Mouse (Mus musculus) heart, adult 2 months (tissue): ENCODE measurements around the gene Ddx46. TPM values are rescaled to one million over a fixed set of nuclear protein-coding genes. Genes with fewer than 3 reads are reported as not detected.
"Not testable (repeated sequence)": the region's sequence is repeated elsewhere in the genome, so short reads cannot be mapped to it uniquely, and the experiment has no call there.

Source experiments
- DNase-seq, 2 experiments: peaks; one replicate each; pipeline ENCODE4 v3.0.0; 2021
- H3K27ac ChIP-seq: fragments of 200-600 bp; 2 replicates; pipeline ENCODE4 v1.8.1; 2022
- H3K27me3 ChIP-seq: fragments of 200-500 bp; 2 replicates; pipeline ENCODE4 v1.6.1; 2012; ENCODE audit warnings: mild to moderate bottlenecking, low read length, inconsistent platforms, mixed read lengths; ENCODE audit not compliant: control insufficient read depth, insufficient read depth
- H3K36me3 ChIP-seq: fragments of 200-500 bp; 2 replicates; pipeline ENCODE4 v1.6.1; 2012; ENCODE audit warnings: low read length, inconsistent platforms; ENCODE audit not compliant: control insufficient read depth, insufficient read depth
- H3K4me1 ChIP-seq: fragments of 200-500 bp; 2 replicates; pipeline ENCODE4 v1.6.1; 2011; ENCODE audit warnings: low read length; ENCODE audit not compliant: control insufficient read depth, insufficient read depth
- H3K4me3 ChIP-seq: fragments of 200-600 bp; 2 replicates; pipeline ENCODE4 v1.8.1; 2022
- H3K79me2 ChIP-seq: fragments of 200-500 bp; replicated peaks from 2 replicates; pipeline ENCODE4 v1.6.1; 2012; ENCODE audit warnings: mild to moderate bottlenecking, inconsistent platforms, low read length, moderate library complexity, mixed read lengths; ENCODE audit not compliant: control insufficient read depth, insufficient read depth
- H3K9ac ChIP-seq: fragments of 200-500 bp; 2 replicates; pipeline ENCODE4 v1.6.1; 2012; ENCODE audit warnings: low read depth, mild to moderate bottlenecking, control low read depth, inconsistent platforms, low read length, mixed read lengths
- CTCF ChIP-seq: fragments of 200-600 bp; IDR thresholded peaks from 2 replicates; pipeline ENCODE4 v1.8.1; 2022; ENCODE audit warnings: antibody characterized with exemption, mild to moderate bottlenecking, moderate library complexity
- EP300 ChIP-seq: fragments of 200-500 bp; IDR thresholded peaks from 2 replicates; pipeline ENCODE4 v1.6.1; 2011; ENCODE audit warnings: low read depth, low read length, control low read depth; ENCODE audit not compliant: insufficient read depth
- POLR2A ChIP-seq: fragments of 200-500 bp; IDR thresholded peaks from 2 replicates; pipeline ENCODE4 v1.6.1; 2011; ENCODE audit warnings: mild to moderate bottlenecking, low read depth, low read length, control low read depth; ENCODE audit not compliant: insufficient read depth
- WGBS: fragments of 180-500 bp; shearing (Covaris S2); methylation state at CpG from one replicate; pipeline ENCODE4 v1.1.7; 2018; 5-methylcytosine and 5-hydroxymethylcytosine counted together
- intact Hi-C: fragments of 180-260 bp; cut with DNase I; formaldehyde crosslinking; loops from one replicate; pipeline ENCODE4 v1.15.1; 2025
- polyA plus RNA-seq: library from polyadenylated mRNA; depleted of rRNA; stranded (reverse); fragments of >200 nt; gene quantifications from 2 replicates; pipeline ENCODE4 v1.2.3, GENCODE M21; 2012
- total RNA-seq, 2 experiments: library from RNA; stranded (reverse); gene quantifications; 2 replicates each; pipeline ENCODE4 v1.2.3; 2021

The Ddx46 gene
- total and polyA plus RNA-seq, 3 experiments = 7.9 to 21.1 (median 20.8) TPM

- intact Hi-C loops = loop anchor here (2.0 kb wide), 2 partner anchors 22 to 52 kb away; partner anchors contain the start of gene Fam193b
- WGBS = under 1% methylated on average over 59 of the region's 59 CpGs
- peak within 1 kb of the TSS; percentile 96 for H3K9ac ChIP-seq
- H3K27ac ChIP-seq = peak within 1 kb of the TSS; percentile 89
- DNase-seq = peak; percentile 93 to 94
- peaks cover 3% of the 10 kb centered on the region for H3K79me2 ChIP-seq
- H3K4me1 ChIP-seq = no peaks in the 10 kb centered on the region
- H3K27me3 ChIP-seq = no peaks in the 10 kb centered on the region
- H3K36me3 ChIP-seq = peaks cover 6% of the 10 kb centered on the region
- H3K4me3 ChIP-seq = peak within 1 kb of the TSS; percentile 78
- TF ChIP-seq CTCF = no peak
- 0 out of 2 replicates have a peak, but pooled peaks have one; percentile 25 for TF ChIP-seq EP300
- TF ChIP-seq POLR2A = peak; percentile 85
Measured at GRCm38 (mm10) chr13:55622649-55623541, 11.9 kb upstream of the Ddx46 start, which contains the start of gene Caml. Gene Caml, plus strand, starts transcription at chr13:55623005.

- peak overlapping the region; percentile 90 for H3K4me3 ChIP-seq
- no peaks in the 10 kb centered on the region for H3K27me3 ChIP-seq
- no peak for DNase-seq
- WGBS = under 1% methylated on average over 35 of the region's 40 CpGs
- H3K36me3 ChIP-seq = no peaks in the 10 kb centered on the region
- intact Hi-C loops = loop anchor here (2.0 kb wide), 1 partner anchor 64 kb away; the partner anchor contains the start of gene Fam193b
- peaks cover 1% of the 10 kb centered on the region for H3K4me1 ChIP-seq
- peak overlapping the region; percentile 93 for H3K9ac ChIP-seq
- peaks cover 3% of the 10 kb centered on the region for H3K79me2 ChIP-seq
- no peak for TF ChIP-seq CTCF
- TF ChIP-seq POLR2A = no peak
- TF ChIP-seq EP300 = no peak
- H3K27ac ChIP-seq = peak overlapping the region; percentile 76
Measured at GRCm38 (mm10) chr13:55635146-55635571, 332 bp downstream of the Ddx46 start.

GRCm38 (mm10) chr13:55636185-55636983 is 1.6 kb downstream of the Ddx46 start:
- Histone ChIP-seq H3K4me1 (peaks cover 1% of the 10 kb centered on the region), H3K36me3 (no peaks in the 10 kb centered on the region), H3K9ac (no peak overlapping the region), H3K79me2 (peaks cover 4% of the 10 kb centered on the region), H3K4me3 (no peak overlapping the region), H3K27ac (no peak overlapping the region), H3K27me3 (no peaks in the 10 kb centered on the region)
- DNase-seq = no peak
- no peak for TF ChIP-seq POLR2A
- TF ChIP-seq CTCF = no peak
- no peak for TF ChIP-seq EP300
- 81% methylated on average over 14 of the region's 14 CpGs for WGBS
- intact Hi-C loops = no loop called here

GRCm38 (mm10) chr13:55640480-55640879 is 5.7 kb downstream of the Ddx46 start:
- not testable (repeated sequence) for H3K4me1 ChIP-seq, H3K9ac ChIP-seq, H3K36me3 ChIP-seq, H3K79me2 ChIP-seq, H3K27ac ChIP-seq, H3K4me3 ChIP-seq, H3K27me3 ChIP-seq
- peak; percentile 67 to 85 for DNase-seq
- peak; percentile 85 for TF ChIP-seq CTCF
- TF ChIP-seq EP300 = 0 out of 2 replicates have a peak, but pooled peaks have one; percentile 20
- intact Hi-C loops = loop anchor here (1.0 to 5.0 kb wide), 2 partner anchors 39 to 87 kb away; partner anchors contain the start of gene Pcbd2
- 32% methylated on average over 8 of the region's 8 CpGs for WGBS

GRCm38 (mm10) chr13:55644525-55644924 is 9.7 kb downstream of the Ddx46 start:
- peaks cover 2% of the 10 kb centered on the region for H3K79me2 ChIP-seq
- H3K4me3 ChIP-seq = no peak overlapping the region
- H3K9ac ChIP-seq = no peak overlapping the region
- no peak overlapping the region for H3K27ac ChIP-seq
- TF ChIP-seq EP300 (no peak), CTCF (peak; percentile 52), POLR2A (no peak)
- no peaks in the 10 kb centered on the region for H3K27me3 ChIP-seq
- intact Hi-C loops = loop anchor here (5.0 kb wide), 1 partner anchor 83 kb away; the partner anchor contains the start of gene Pcbd2
- H3K36me3 ChIP-seq = no peaks in the 10 kb centered on the region
- DNase-seq = no peak
- 85% methylated on average over 2 of the region's 2 CpGs for WGBS
- H3K4me1 ChIP-seq = no peaks in the 10 kb centered on the region
